Mouse (Mus musculus) MEL-GATA-1-ER (cell line): ENCODE results near the gene 4930402F06Rik.
A peak's percentile ranks its signal among the peaks of the same experiment; 100 is the strongest.

ENCODE experiments used
- DNase-seq: peaks from one replicate; pipeline ENCODE4 v3.0.0-alpha.2; 2012; ENCODE audit warnings: low read depth; ENCODE audit errors: extremely low read depth

Gene 4930402F06Rik

GRCm38 (mm10) chr2:35417231-35417630 is 20.3 kb upstream of the 4930402F06Rik start:
- no peak for DNase-seq

- DNase-seq = no peak
Observed at GRCm38 (mm10) chr2:35416473-35416872, 19.5 kb upstream of the 4930402F06Rik start.

GRCm38 (mm10) chr2:35412810-35413209 is 15.8 kb upstream of the 4930402F06Rik start:
- DNase-seq = no peak

- DNase-seq = no peak
Observed at GRCm38 (mm10) chr2:35412246-35412645, 15.3 kb upstream of the 4930402F06Rik start.

GRCm38 (mm10) chr2:35411640-35412190 is 14.7 kb upstream of the 4930402F06Rik start:
- DNase-seq = no peak

GRCm38 (mm10) chr2:35409466-35409865 is 12.5 kb upstream of the 4930402F06Rik start:
- no peak for DNase-seq

- no peak for DNase-seq
Observed at GRCm38 (mm10) chr2:35408409-35409110, 11.6 kb upstream of the 4930402F06Rik start.

- no peak for DNase-seq
Observed at GRCm38 (mm10) chr2:35407878-35408277, 10.9 kb upstream of the 4930402F06Rik start.

- no peak for DNase-seq
Observed at GRCm38 (mm10) chr2:35407266-35407665, 10.3 kb upstream of the 4930402F06Rik start.

GRCm38 (mm10) chr2:35406611-35407010 is 9.6 kb upstream of the 4930402F06Rik start:
- no peak for DNase-seq

GRCm38 (mm10) chr2:35402391-35402790 is 5.4 kb upstream of the 4930402F06Rik start:
- no peak for DNase-seq

- DNase-seq = no peak
Observed at GRCm38 (mm10) chr2:35400739-35401138, 3.8 kb upstream of the 4930402F06Rik start.

- peak; percentile 51 for DNase-seq
Observed at GRCm38 (mm10) chr2:35398184-35398828, 1.3 kb upstream of the 4930402F06Rik start.

- peak; percentile 63 for DNase-seq
Observed at GRCm38 (mm10) chr2:35397590-35398173, 707 bp upstream of the 4930402F06Rik start.

- no peak for DNase-seq
Observed at GRCm38 (mm10) chr2:35385441-35385871, 11.5 kb downstream of the 4930402F06Rik start.

- DNase-seq = no peak
Observed at GRCm38 (mm10) chr2:35379306-35379705, 17.7 kb downstream of the 4930402F06Rik start.

GRCm38 (mm10) chr2:35377600-35377999 is 19.4 kb downstream of the 4930402F06Rik start:
- no peak for DNase-seq

- DNase-seq = peak; percentile 26
Observed at GRCm38 (mm10) chr2:35373003-35373402, 24.0 kb downstream of the 4930402F06Rik start.

GRCm38 (mm10) chr2:35370686-35371085 is 26.3 kb downstream of the 4930402F06Rik start:
- no peak for DNase-seq

- no peak for DNase-seq
Observed at GRCm38 (mm10) chr2:35367629-35368028, 29.3 kb downstream of the 4930402F06Rik start, which contains the start of gene 4930568D16Rik. Gene 4930568D16Rik, minus strand, starts transcription at chr2:35367729.

- DNase-seq = peak; percentile 57
Observed at GRCm38 (mm10) chr2:35349184-35349583, 47.8 kb downstream of the 4930402F06Rik start.

GRCm38 (mm10) chr2:35345984-35346383 is 51.0 kb downstream of the 4930402F06Rik start:
- DNase-seq = no peak
